Mouse (Mus musculus) embryonic fibroblast, embryonic 13.5 days (primary cell): ENCODE data around the gene Acvr1b. TPM values are rescaled to one million over a fixed set of nuclear protein-coding genes. Genes with fewer than 3 reads are reported as not detected.

Experiments
- H3K27ac ChIP-seq: 2 replicates; pipeline ENCODE4 v1.5.1; 2012; ENCODE audit warnings: low read length, control low read depth, inconsistent platforms; ENCODE audit not compliant: insufficient read depth
- H3K4me1 ChIP-seq: 2 replicates; pipeline ENCODE4 v1.6.1; 2011; ENCODE audit warnings: low read length; ENCODE audit not compliant: control insufficient read depth, insufficient read depth
- H3K4me3 ChIP-seq: 2 replicates; pipeline ENCODE4 v1.5.1; 2011; ENCODE audit warnings: mild to moderate bottlenecking, control low read depth, low read length; ENCODE audit not compliant: insufficient read depth
- CTCF ChIP-seq: IDR thresholded peaks from 2 replicates; pipeline ENCODE4 v1.5.1; 2011; ENCODE audit warnings: mild to moderate bottlenecking, control low read depth, low read length, moderate library complexity, borderline replicate concordance; ENCODE audit not compliant: insufficient read depth
- POLR2A ChIP-seq: IDR thresholded peaks from 2 replicates; pipeline ENCODE4 v1.6.1; 2011; ENCODE audit warnings: low read depth, mild to moderate bottlenecking, control low read depth, low read length, moderate library complexity
- polyA plus RNA-seq: library from polyadenylated mRNA; stranded (reverse); fragments of >200 nt; gene quantifications from 2 replicates; pipeline ENCODE4 v1.2.4, GENCODE M21; 2011; ENCODE audit warnings: low read depth; ENCODE audit not compliant: missing spikeins, insufficient read length

Acvr1b gene
- polyA plus RNA-seq, 1 experiment = 9.7 TPM

GRCm38 (mm10) chr15:101194951-101195823, 21.3 kb downstream of the Acvr1b start:
- Histone ChIP-seq H3K4me1 (peaks cover 9% of the 10 kb centered on the region), H3K4me3 (no peak overlapping the region), H3K27ac (no peak overlapping the region)
- TF ChIP-seq CTCF (no peak), POLR2A (no peak)

GRCm38 (mm10) chr15:101196079-101196795, 22.4 kb downstream of the Acvr1b start:
- Histone ChIP-seq H3K4me3 (no peak overlapping the region), H3K4me1 (peaks cover 4% of the 10 kb centered on the region), H3K27ac (no peak overlapping the region)
- 0 out of 2 replicates have a peak, but pooled peaks have one; percentile 0 for TF ChIP-seq CTCF
- no peak for TF ChIP-seq POLR2A

- Histone ChIP-seq H3K27ac (no peak overlapping the region), H3K4me1 (no peaks in the 10 kb centered on the region), H3K4me3 (no peak overlapping the region)
- TF ChIP-seq POLR2A = no peak
- no peak for TF ChIP-seq CTCF
These were observed 23.1 kb downstream of the Acvr1b start for GRCm38 (mm10) chr15:101196961-101197360.

GRCm38 (mm10) chr15:101197497-101198179, 23.8 kb downstream of the Acvr1b start:
- TF ChIP-seq POLR2A (no peak), CTCF (no peak)
- Histone ChIP-seq H3K27ac (no peak overlapping the region), H3K4me1 (no peaks in the 10 kb centered on the region), H3K4me3 (no peak overlapping the region)

GRCm38 (mm10) chr15:101198218-101198617, 24.4 kb downstream of the Acvr1b start:
- Histone ChIP-seq H3K4me3 (no peak overlapping the region), H3K27ac (no peak overlapping the region), H3K4me1 (no peaks in the 10 kb centered on the region)
- TF ChIP-seq CTCF = peak; percentile 98
- no peak for TF ChIP-seq POLR2A

GRCm38 (mm10) chr15:101198850-101199249, 25.0 kb downstream of the Acvr1b start:
- no peak overlapping the region for H3K4me3 ChIP-seq
- no peak overlapping the region for H3K27ac ChIP-seq
- TF ChIP-seq CTCF (no peak; the same call in 1 of the 2 replicates), POLR2A (no peak)
- no peaks in the 10 kb centered on the region for H3K4me1 ChIP-seq

- H3K4me1 ChIP-seq = no peaks in the 10 kb centered on the region
- no peak overlapping the region for H3K4me3 ChIP-seq
- TF ChIP-seq CTCF (no peak), POLR2A (no peak)
- no peak overlapping the region for H3K27ac ChIP-seq
These were observed 27.0 kb downstream of the Acvr1b start for GRCm38 (mm10) chr15:101200777-101201295.

GRCm38 (mm10) chr15:101201414-101201813, 27.5 kb downstream of the Acvr1b start:
- Histone ChIP-seq H3K4me1 (no peaks in the 10 kb centered on the region), H3K4me3 (no peak overlapping the region), H3K27ac (no peak overlapping the region)
- TF ChIP-seq CTCF = no peak
- TF ChIP-seq POLR2A = no peak

- Histone ChIP-seq H3K4me3 (no peak overlapping the region), H3K27ac (no peak overlapping the region), H3K4me1 (no peaks in the 10 kb centered on the region)
- no peak for TF ChIP-seq CTCF
- no peak for TF ChIP-seq POLR2A
These were observed 29.8 kb downstream of the Acvr1b start for GRCm38 (mm10) chr15:101203673-101204072.

- H3K4me3 ChIP-seq = no peak overlapping the region
- no peak for TF ChIP-seq POLR2A
- TF ChIP-seq CTCF = no peak
- H3K27ac ChIP-seq = no peak overlapping the region
- H3K4me1 ChIP-seq = no peaks in the 10 kb centered on the region
These were observed 30.9 kb downstream of the Acvr1b start for GRCm38 (mm10) chr15:101204781-101205180.
